Mouse (Mus musculus) spleen, adult 2 months (tissue): ENCODE measurements at regions not wholly inside any gene's neighbourhood (a gene's known extent, or its start where the extent isn't known, plus 50 kb on each side); places are given as distances from the start of the nearest gene placed in this dataset.

Experiments used
- DNase-seq, 2 experiments: peaks; one replicate each; pipeline versions ENCODE4 v3.0.0 to v3.0.0-alpha.2; 2012 to 2021; ENCODE audit warnings: low spot score in 2 of 2, low read depth in 1 of 2
- H3K27ac ChIP-seq: fragments of 200-500 bp; 2 replicates; pipeline ENCODE4 v1.5.1; 2012; ENCODE audit warnings: low read length, inconsistent platforms; ENCODE audit not compliant: insufficient read depth
- H3K27me3 ChIP-seq: fragments of 200-500 bp; 2 replicates; pipeline ENCODE4 v1.6.1; 2012; ENCODE audit warnings: mild to moderate bottlenecking, moderate library complexity, low read length, inconsistent platforms; ENCODE audit not compliant: control insufficient read depth, insufficient read depth
- H3K36me3 ChIP-seq: fragments of 200-500 bp; 2 replicates; pipeline ENCODE4 v1.6.1; 2012; ENCODE audit warnings: mild to moderate bottlenecking, low read length, inconsistent platforms; ENCODE audit not compliant: control insufficient read depth, insufficient read depth
- H3K4me1 ChIP-seq: fragments of 200-500 bp; 2 replicates; pipeline ENCODE4 v1.6.1; 2011; ENCODE audit warnings: inconsistent platforms; ENCODE audit not compliant: control insufficient read depth, insufficient read depth, insufficient read length
- H3K4me3 ChIP-seq: fragments of 200-500 bp; 2 replicates; pipeline ENCODE4 v1.5.1; 2011; ENCODE audit warnings: mild to moderate bottlenecking, inconsistent platforms; ENCODE audit not compliant: insufficient read depth, insufficient read length; ENCODE audit errors: extremely low read depth
- CTCF ChIP-seq: fragments of 200-500 bp; IDR thresholded peaks from 2 replicates; pipeline ENCODE4 v1.5.1; 2011; ENCODE audit warnings: mild to moderate bottlenecking, inconsistent platforms; ENCODE audit not compliant: insufficient read depth, insufficient read length, insufficient replicate concordance; ENCODE audit errors: extremely low read depth
- POLR2A ChIP-seq: fragments of 200-500 bp; IDR thresholded peaks from 2 replicates; pipeline ENCODE4 v1.6.1; 2011; ENCODE audit warnings: low read depth, low read length, inconsistent platforms
- WGBS: fragments of 180-500 bp; shearing (Covaris S2); methylation state at CpG from one replicate; pipeline ENCODE4 v1.1.7; 2018; 5-methylcytosine and 5-hydroxymethylcytosine counted together

DNA sequence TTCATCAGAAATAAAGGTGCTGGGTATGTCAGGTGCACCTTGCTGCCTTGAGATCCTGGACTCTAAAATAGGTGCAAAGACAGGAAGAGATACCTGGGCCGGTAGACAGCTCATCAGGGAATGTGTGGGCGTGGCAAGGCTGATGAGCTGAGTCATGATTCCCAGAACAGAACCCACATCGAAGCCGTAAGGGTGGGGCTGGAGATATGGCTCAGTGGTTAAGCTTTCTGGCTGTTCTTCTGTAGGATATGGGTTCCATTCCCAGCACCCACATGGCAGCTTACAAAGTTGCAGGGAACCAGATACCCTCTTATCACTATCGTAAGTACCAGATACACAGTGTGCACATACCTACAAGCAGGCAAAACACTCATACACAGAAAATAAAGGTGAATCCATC is 219.6 kb downstream of the Lpin1 start:
- 65% methylated on average over 5 of the region's 5 CpGs for WGBS
- Histone ChIP-seq H3K4me3 (no peak overlapping the region), H3K27ac (no peak overlapping the region), H3K36me3 (no peaks in the 10 kb centered on the region), H3K27me3 (no peaks in the 10 kb centered on the region), H3K4me1 (peaks cover 3% of the 10 kb centered on the region; the same call in 1 of the 2 replicates)
- DNase-seq, result no peak
- no peak for TF ChIP-seq POLR2A

DNA sequence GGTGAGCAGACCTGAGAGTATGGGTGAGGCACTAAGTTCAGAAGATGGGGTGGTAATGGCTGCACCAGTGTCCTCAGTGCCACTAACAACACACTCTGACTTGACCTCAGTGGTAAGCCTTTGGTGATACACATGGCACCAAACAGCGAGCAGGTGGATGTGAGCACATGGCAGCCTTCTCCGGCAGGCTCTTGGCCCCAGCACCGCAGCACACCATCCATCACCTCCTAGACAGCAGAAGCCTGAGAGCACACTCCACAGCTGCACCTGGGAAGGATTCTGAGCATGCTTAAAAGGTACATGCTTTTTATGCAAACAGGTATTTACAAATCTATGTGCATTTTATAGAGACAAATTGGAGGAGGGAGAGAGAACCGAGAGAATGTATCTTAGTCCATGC is 223.7 kb downstream of the Lpin1 start:
- no peak for DNase-seq
- TF ChIP-seq CTCF (no peak), POLR2A (no peak)
- Histone ChIP-seq H3K4me1 (peaks cover 13% of the 10 kb centered on the region; the same call in 1 of the 2 replicates), H3K27ac (no peak overlapping the region), H3K4me3 (no peak overlapping the region), H3K27me3 (no peaks in the 10 kb centered on the region), H3K36me3 (no peaks in the 10 kb centered on the region)
- 74% methylated on average over 4 of the region's 4 CpGs for WGBS

DNA sequence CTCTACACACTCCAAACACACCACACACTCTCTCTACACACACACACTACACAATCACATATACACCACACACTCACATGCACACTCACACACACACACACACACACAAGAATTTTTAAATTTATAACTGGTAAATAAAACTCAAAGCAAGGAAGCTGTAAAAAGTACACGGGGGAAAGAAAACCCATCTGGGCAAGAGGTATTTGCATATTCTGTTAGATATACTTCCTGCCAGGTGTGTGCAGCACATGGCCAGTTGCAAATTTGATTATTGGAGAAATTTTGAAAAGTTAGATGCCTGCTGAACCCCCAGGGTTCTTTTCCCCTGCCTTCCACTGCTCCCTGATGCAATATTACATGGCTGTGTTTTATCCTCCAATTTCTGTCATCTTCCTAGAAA is 226.4 kb downstream of the Lpin1 start:
- Histone ChIP-seq H3K4me3 (no peak overlapping the region), H3K36me3 (no peaks in the 10 kb centered on the region), H3K27me3 (no peaks in the 10 kb centered on the region), H3K27ac (peak overlapping the region; percentile 94), H3K4me1 (peaks cover 16% of the 10 kb centered on the region; the same call in 1 of the 2 replicates)
- 8% methylated on average over 1 of the region's 1 CpGs for WGBS
- peak; percentile 37 to 39 for DNase-seq
- TF ChIP-seq CTCF (no peak), POLR2A (no peak)

DNA sequence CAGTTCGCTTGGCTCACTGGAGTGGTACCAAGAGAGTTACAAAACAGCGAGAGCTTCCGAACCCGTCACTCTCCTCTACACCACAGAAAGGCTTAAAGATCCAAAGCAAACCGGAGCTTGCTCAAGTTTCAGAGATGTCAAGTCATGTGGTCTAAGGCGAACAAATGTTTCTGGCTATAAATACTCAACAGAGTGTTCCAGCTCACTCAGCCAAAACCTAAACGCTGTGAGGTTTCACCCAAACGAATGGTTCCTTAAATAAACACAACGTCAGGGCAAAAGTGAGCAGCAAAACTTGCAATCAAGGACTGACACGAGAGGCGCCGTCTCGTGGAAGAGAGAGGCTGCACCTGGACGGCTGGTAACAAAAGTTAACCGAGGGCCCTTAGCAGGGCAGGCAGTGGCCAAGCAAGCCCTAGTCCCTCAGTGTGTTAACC is 227.2 kb downstream of the Lpin1 start:
- Histone ChIP-seq H3K27me3 (no peaks in the 10 kb centered on the region), H3K27ac (peak overlapping the region; percentile 94), H3K4me1 (peaks cover 16% of the 10 kb centered on the region; the same call in 1 of the 2 replicates), H3K4me3 (no peak overlapping the region; the same call in 1 of the 2 replicates), H3K36me3 (no peaks in the 10 kb centered on the region)
- TF ChIP-seq POLR2A (no peak), CTCF (peak; percentile 38; the same call in 1 of the 2 replicates)
- WGBS, result 40% methylated on average over 15 of the region's 15 CpGs
- peak; percentile 81 to 83 for DNase-seq

DNA sequence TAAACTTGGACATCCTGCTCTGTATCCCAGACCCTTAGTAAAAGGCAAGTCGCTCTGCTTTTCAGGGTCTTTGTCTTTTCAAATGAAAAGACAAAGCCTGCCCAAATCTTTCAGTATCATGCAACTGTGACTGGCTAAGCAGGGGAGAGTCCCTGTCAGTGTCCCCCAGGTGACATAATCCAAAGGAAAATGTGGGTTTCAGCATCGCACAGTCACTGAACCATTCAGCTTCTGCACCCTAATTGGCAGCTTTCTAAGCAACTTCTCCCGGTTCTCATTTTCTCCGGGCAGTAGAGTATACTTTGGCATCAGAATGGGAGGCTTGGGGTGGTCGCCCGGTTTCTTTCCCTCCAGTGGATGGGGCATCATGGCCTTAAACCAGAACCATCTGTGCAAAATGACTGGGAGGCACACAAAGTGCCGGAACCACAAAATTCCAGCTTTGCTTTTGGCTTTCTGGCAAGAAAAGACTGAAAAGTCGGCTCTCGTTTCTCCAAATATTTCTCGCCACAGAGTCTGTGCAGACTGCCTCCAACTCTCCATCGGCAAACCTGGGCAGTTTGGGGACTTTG is 228.3 kb downstream of the Lpin1 start:
- Histone ChIP-seq H3K4me1 (peaks cover 16% of the 10 kb centered on the region; the same call in 1 of the 2 replicates), H3K4me3 (no peak overlapping the region), H3K27me3 (no peaks in the 10 kb centered on the region), H3K36me3 (no peaks in the 10 kb centered on the region), H3K27ac (peak overlapping the region; percentile 93)
- no peak for DNase-seq
- 75% methylated on average over 11 of the region's 11 CpGs for WGBS
- no peak for TF ChIP-seq CTCF

DNA sequence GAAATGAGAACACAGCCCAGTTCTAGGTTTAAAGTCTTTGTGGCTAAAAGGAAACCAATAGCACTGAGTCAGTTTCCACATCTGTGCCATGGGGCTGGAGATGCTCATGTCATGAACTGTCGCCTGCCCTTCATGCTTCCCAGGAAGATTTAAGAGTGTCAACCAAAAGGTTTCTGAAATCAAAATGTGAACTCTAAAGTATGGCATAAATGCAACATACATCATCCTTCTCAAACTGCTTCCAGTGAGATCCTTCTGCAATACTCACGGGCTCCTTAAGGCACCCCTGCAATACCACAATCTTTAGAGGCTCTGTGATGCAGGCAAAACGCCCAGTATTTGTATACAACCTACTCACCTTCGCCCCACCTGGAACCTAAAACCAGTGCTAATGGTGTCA is 229.7 kb downstream of the Lpin1 start:
- H3K27ac ChIP-seq, result no peak overlapping the region
- no peaks in the 10 kb centered on the region for H3K27me3 ChIP-seq
- peaks cover 13% of the 10 kb centered on the region; the same call in 1 of the 2 replicates for H3K4me1 ChIP-seq
- no peaks in the 10 kb centered on the region for H3K36me3 ChIP-seq
- 75% methylated on average over 4 of the region's 4 CpGs for WGBS
- no peak overlapping the region for H3K4me3 ChIP-seq
- TF ChIP-seq CTCF (no peak), POLR2A (no peak)
- DNase-seq, result no peak

DNA sequence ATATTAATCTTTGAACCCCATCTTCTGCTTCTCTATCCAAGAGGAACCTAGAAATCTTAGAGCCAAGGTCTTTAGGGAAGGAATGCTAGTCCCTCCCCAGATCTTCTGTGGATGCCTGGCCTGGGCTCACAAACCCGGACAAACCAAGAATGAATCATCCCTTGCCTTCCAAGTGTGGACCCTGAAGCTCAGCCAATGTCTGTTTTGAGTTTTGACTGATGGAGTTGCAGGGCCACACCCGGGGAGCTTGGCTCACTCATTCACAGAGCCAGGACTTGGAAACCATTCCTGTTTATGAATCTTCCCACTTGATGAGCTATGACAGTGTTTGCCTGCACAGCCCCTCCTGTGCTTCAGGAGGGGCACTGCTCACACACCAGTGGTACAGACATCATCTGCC is 230.4 kb downstream of the Lpin1 start:
- no peak overlapping the region for H3K27ac ChIP-seq
- H3K4me3 ChIP-seq, result no peak overlapping the region
- no peak for DNase-seq
- H3K36me3 ChIP-seq, result no peaks in the 10 kb centered on the region
- TF ChIP-seq CTCF, result no peak
- no peak for TF ChIP-seq POLR2A
- no peaks in the 10 kb centered on the region for H3K27me3 ChIP-seq
- H3K4me1 ChIP-seq, result peaks cover 13% of the 10 kb centered on the region; the same call in 1 of the 2 replicates
- 88% methylated on average over 2 of the region's 2 CpGs for WGBS
